Mouse (Mus musculus) limb, embryonic 13.5 days (tissue): ENCODE measurements around the gene Vps51. TPM values are rescaled to one million over a fixed set of nuclear protein-coding genes. Genes with fewer than 3 reads are reported as not detected.

Experiments used
- ATAC-seq: fragments of 200-750 bp; cut with Nextera tagmentation; 2 replicates; pipeline ENCODE4 v1.8.0; 2017; ENCODE audit warnings: low read depth, moderate number of reproducible peaks, moderate TSS enrichment; ENCODE audit not compliant: low FRiP score
- H3K27ac ChIP-seq: fragments of 300-500 bp; sonication (generic); 2 replicates; pipeline ENCODE4 v1.5.1; 2015; ENCODE audit warnings: inconsistent platforms, mild to moderate bottlenecking, moderate library complexity
- H3K27me3 ChIP-seq: fragments of 300-500 bp; sonication (generic); 2 replicates; pipeline ENCODE4 v1.6.1; 2015; ENCODE audit warnings: mild to moderate bottlenecking, inconsistent platforms
- H3K36me3 ChIP-seq: fragments of 300-500 bp; sonication (generic); 2 replicates; pipeline ENCODE4 v1.6.1; 2015; ENCODE audit warnings: inconsistent platforms, mild to moderate bottlenecking, moderate library complexity
- H3K4me1 ChIP-seq: fragments of 300-500 bp; sonication (generic); 2 replicates; pipeline ENCODE4 v1.6.1; 2015; ENCODE audit warnings: inconsistent platforms
- H3K4me2 ChIP-seq: fragments of 300-500 bp; sonication (generic); replicated peaks from 2 replicates; pipeline ENCODE4 v1.6.1; 2015; ENCODE audit warnings: inconsistent platforms, mild to moderate bottlenecking, moderate library complexity
- H3K4me3 ChIP-seq: fragments of 300-500 bp; sonication (generic); 2 replicates; pipeline ENCODE4 v1.5.1; 2015; ENCODE audit warnings: moderate library complexity, mild to moderate bottlenecking, inconsistent platforms
- H3K9ac ChIP-seq: fragments of 300-500 bp; sonication (generic); 2 replicates; pipeline ENCODE4 v1.6.1; 2015; ENCODE audit warnings: mild to moderate bottlenecking, inconsistent platforms
- H3K9me3 ChIP-seq: fragments of 300-500 bp; sonication (generic); 2 replicates; pipeline ENCODE4 v1.6.1; 2016; ENCODE audit warnings: inconsistent platforms
- WGBS: fragments of 180-500 bp; shearing (Covaris S2); methylation state at CpG from one replicate; pipeline ENCODE4 v1.1.7; 2015; 5-methylcytosine and 5-hydroxymethylcytosine counted together
- microRNA-seq: library from miRNA; unstranded; fragments of <30 nt; microRNA quantifications from one replicate; pipeline ENCODE4, GENCODE M21; 2016
- polyA plus RNA-seq: library from polyadenylated mRNA; unstranded; fragments of >200 nt; fragmentation: Nextera tagmentation; extraction: Ambion mirVana; gene quantifications from 2 replicates; pipeline ENCODE4 v1.2.1, GENCODE M21; 2015

Vps51 gene
- polyA plus RNA-seq, 1 experiment from 2014 or later, result 69.7 TPM

DNA sequence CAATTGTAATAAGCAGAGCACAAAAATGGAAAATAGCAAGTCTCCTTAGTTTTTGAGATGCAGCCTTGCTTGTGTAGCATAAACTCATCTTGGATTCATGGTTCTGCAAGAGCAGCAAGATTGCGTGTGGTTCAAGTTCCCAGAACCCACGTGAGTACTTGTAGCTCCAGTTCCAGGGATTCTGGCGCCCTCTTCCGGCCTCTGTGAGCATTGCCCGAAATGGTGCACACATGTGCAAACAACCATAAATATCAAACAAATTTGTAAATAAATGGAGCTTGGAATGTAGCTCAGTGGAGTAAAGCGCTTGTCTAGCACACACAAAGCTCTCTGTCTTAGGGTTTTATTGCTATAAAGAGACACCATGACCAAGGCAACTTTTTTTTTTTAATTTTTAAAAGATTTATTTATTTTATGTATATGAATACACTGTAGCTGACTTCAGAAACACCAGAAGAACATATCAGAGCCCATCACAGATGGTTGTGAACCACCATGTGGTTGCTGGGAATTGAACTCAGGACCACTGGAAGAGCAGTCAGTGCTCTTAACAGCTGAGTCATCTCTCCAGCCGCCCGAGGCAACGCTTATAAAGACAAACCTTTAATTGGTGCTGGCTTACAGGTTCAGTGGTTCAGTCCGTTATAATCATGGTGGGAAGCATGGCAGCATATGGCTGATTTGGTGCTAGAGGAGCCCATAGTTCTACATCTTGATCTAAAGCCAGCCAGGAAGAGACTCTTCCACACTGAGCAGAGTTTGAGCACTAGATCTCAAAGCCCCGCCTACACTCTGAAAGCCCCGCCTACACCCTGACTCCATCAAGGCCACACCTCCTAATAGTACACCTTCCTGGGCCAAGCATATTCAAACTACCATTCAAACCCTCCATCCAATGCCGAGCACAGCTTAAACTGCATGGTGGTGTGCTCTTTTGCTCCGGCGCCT, 58.6 kb downstream of the Vps51 start:
- Histone ChIP-seq H3K27ac (no peak overlapping the region), H3K9ac (no peak overlapping the region), H3K27me3 (peaks cover 34% of the 10 kb centered on the region), H3K4me2 (no peak overlapping the region), H3K36me3 (no peaks in the 10 kb centered on the region), H3K9me3 (no peaks in the 10 kb centered on the region), H3K4me3 (no peak overlapping the region), H3K4me1 (peaks cover 16% of the 10 kb centered on the region)
- no peak for ATAC-seq
- 30% methylated on average over 15 of the region's 15 CpGs for WGBS

Small RNAs within 50 kb of the gene (microRNA-seq; reads per million reads assigned to microRNA genes)
- 0.87 reads per million for gene Mir6988

Other genes with a start within 250 kb of the Vps51 start
- 30.1 and 32.2 TPM in 2 replicates for gene Frmd8, start 202.0 kb downstream of the Vps51 start, polyA plus RNA-seq
- gene Slc25a45, start 199.4 kb downstream of the Vps51 start, polyA plus RNA-seq, result 2.3 and 2.4 TPM in 2 replicates
- 4.7 and 5.5 TPM in 2 replicates for gene Tigd3, start 183.1 kb downstream of the Vps51 start, polyA plus RNA-seq
- 174 and 185 TPM in 2 replicates for gene Dpf2, start 164.2 kb downstream of the Vps51 start, polyA plus RNA-seq
- 4.7 and 5.3 TPM in 2 replicates for gene Cdc42ep2, start 152.4 kb downstream of the Vps51 start, polyA plus RNA-seq
- 70.9 and 75.7 TPM in 2 replicates for gene Pola2, start 113.0 kb downstream of the Vps51 start, polyA plus RNA-seq
- not detected in 2 replicates for gene Slc22a20, start 91.1 kb downstream of the Vps51 start, polyA plus RNA-seq
- gene Capn1, start 61.3 kb downstream of the Vps51 start, polyA plus RNA-seq, result 7.1 and 8.0 TPM in 2 replicates
- gene Syvn1, start 30.7 kb downstream of the Vps51 start, polyA plus RNA-seq, result 27.2 and 34.0 TPM in 2 replicates
- 76.9 and 80.0 TPM in 2 replicates for gene Mrpl49, start 19.4 kb downstream of the Vps51 start, polyA plus RNA-seq
- 760 and 823 TPM in 2 replicates for gene Fau, start 19.4 kb downstream of the Vps51 start, polyA plus RNA-seq
- 29.0 and 29.8 TPM in 2 replicates for gene Znhit2, start 16.0 kb downstream of the Vps51 start, polyA plus RNA-seq
- 17.4 and 24.0 TPM in 2 replicates for gene Tm7sf2, start 8.9 kb downstream of the Vps51 start, polyA plus RNA-seq
- gene Tmem262, start 2.8 kb upstream of the Vps51 start, polyA plus RNA-seq, result not detected in 2 replicates
- 1.9 and 2.3 TPM in 2 replicates for gene Gm28374, start 5.0 kb upstream of the Vps51 start, polyA plus RNA-seq
- 85.9 and 92.5 TPM in 2 replicates for gene Zfpl1, start 7.7 kb upstream of the Vps51 start, polyA plus RNA-seq
- 36.5 and 37.6 TPM in 2 replicates for gene Cdca5, start 7.8 kb upstream of the Vps51 start, polyA plus RNA-seq
- gene AC131692.1, start 17.2 kb upstream of the Vps51 start, polyA plus RNA-seq, result 0.73 TPM in 1 of 2 replicates, not detected in the other
- gene Naaladl1, start 28.6 kb upstream of the Vps51 start, polyA plus RNA-seq, result 0.46 and 0.65 TPM in 2 replicates
- gene Sac3d1, start 41.4 kb upstream of the Vps51 start, polyA plus RNA-seq, result 42.9 and 44.0 TPM in 2 replicates
- 33.0 and 33.7 TPM in 2 replicates for gene Snx15, start 51.1 kb upstream of the Vps51 start, polyA plus RNA-seq
- not detected in 2 replicates for gene Batf2, start 63.8 kb upstream of the Vps51 start, polyA plus RNA-seq
- 88.7 and 90.4 TPM in 2 replicates for gene Arl2, start 64.3 kb upstream of the Vps51 start, polyA plus RNA-seq
- gene Majin, start 107.2 kb upstream of the Vps51 start, polyA plus RNA-seq, result not detected in 2 replicates
- gene Gpha2, start 149.1 kb upstream of the Vps51 start, polyA plus RNA-seq, result 3.1 and 4.2 TPM in 2 replicates
- 23.9 and 29.0 TPM in 2 replicates for gene Ppp2r5b, start 158.6 kb upstream of the Vps51 start, polyA plus RNA-seq
- 8.6 and 10.7 TPM in 2 replicates for gene Atg2a, start 164.4 kb upstream of the Vps51 start, polyA plus RNA-seq
- 73.1 and 82.9 TPM in 2 replicates for gene Ehd1, start 199.5 kb upstream of the Vps51 start, polyA plus RNA-seq
- 0.52 and 0.70 TPM in 2 replicates for gene Cdc42bpg, start 229.2 kb upstream of the Vps51 start, polyA plus RNA-seq